Mouse (Mus musculus) embryonic facial prominence, embryonic 12.5 days (tissue): ENCODE measurements around the gene Acss2. TPM values are rescaled to one million over a fixed set of nuclear protein-coding genes. Genes with fewer than 3 reads are reported as not detected.

Source experiments
- ATAC-seq: fragments of 200-750 bp; cut with Nextera tagmentation; 2 replicates; pipeline ENCODE4 v1.8.0; 2017; ENCODE audit not compliant: insufficient number of reproducible peaks, insufficient read depth, low FRiP score, low TSS enrichment
- H3K27ac ChIP-seq: fragments of 300-500 bp; sonication (generic); 2 replicates; pipeline ENCODE4 v1.5.1; 2016; ENCODE audit warnings: mild to moderate bottlenecking
- H3K27me3 ChIP-seq: fragments of 300-500 bp; sonication (generic); 2 replicates; pipeline ENCODE4 v1.6.1; 2016; ENCODE audit warnings: mild to moderate bottlenecking, moderate library complexity
- H3K36me3 ChIP-seq: fragments of 300-500 bp; sonication (generic); 2 replicates; pipeline ENCODE4 v1.6.1; 2016; ENCODE audit warnings: mild to moderate bottlenecking
- H3K4me1 ChIP-seq: fragments of 300-500 bp; sonication (generic); 2 replicates; pipeline ENCODE4 v1.6.1; 2016
- H3K4me2 ChIP-seq: fragments of 300-500 bp; sonication (generic); replicated peaks from 2 replicates; pipeline ENCODE4 v1.6.1; 2016; ENCODE audit warnings: mild to moderate bottlenecking, moderate library complexity
- H3K4me3 ChIP-seq: fragments of 300-500 bp; sonication (generic); 2 replicates; pipeline ENCODE4 v1.5.1; 2016; ENCODE audit warnings: mild to moderate bottlenecking
- H3K9ac ChIP-seq: fragments of 300-500 bp; sonication (generic); 2 replicates; pipeline ENCODE4 v1.6.1; 2016; ENCODE audit warnings: mild to moderate bottlenecking, moderate library complexity
- H3K9me3 ChIP-seq: fragments of 300-500 bp; sonication (generic); 2 replicates; pipeline ENCODE4 v1.6.1; 2016; ENCODE audit warnings: mild to moderate bottlenecking, moderate library complexity
- WGBS: fragments of 180-500 bp; shearing (Covaris S2); methylation state at CpG from one replicate; pipeline ENCODE4 v1.1.7; 2016; 5-methylcytosine and 5-hydroxymethylcytosine counted together
- polyA plus RNA-seq: library from polyadenylated mRNA; unstranded; fragments of >200 nt; fragmentation: Nextera tagmentation; extraction: Ambion mirVana; gene quantifications from 2 replicates; pipeline ENCODE4 v1.2.1, GENCODE M21; 2016

Acss2 gene
- polyA plus RNA-seq, 1 experiment from 2014 or later = 15.5 TPM

DNA sequence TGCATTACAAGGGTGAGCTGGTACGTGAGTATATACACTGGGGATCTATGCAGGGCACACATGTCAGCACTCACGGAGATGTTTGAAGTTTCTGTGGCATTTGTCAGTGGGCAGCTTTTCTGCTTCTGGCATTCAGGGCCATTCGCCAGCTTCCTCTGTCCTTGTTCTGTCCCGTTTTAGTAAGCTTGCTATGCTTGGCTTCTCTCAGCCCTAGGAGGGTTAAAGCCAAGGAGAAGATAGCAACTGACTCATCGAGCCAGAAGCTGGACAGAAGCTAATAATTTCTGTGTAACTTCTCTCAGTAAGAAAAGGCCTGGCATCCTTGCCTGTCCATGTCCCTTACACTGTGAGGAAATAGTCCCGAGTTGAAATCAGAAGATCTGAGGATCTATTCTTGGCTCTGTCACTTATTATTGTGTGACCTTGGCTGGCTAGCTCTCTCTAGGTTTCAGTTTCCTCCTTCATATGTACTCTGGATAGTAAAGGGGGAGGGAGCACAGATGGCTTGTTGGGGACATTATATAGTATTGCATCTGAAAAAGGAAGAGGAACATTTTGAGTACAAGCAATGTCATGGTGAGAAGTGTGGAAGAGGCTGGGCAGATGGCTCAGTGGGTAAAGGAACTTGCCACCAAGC is 23.2 kb downstream of the Acss2 start:
- ATAC-seq = no peak
- Histone ChIP-seq H3K27me3 (no peaks in the 10 kb centered on the region), H3K4me3 (no peak overlapping the region), H3K36me3 (no peaks in the 10 kb centered on the region), H3K9ac (no peak overlapping the region), H3K4me1 (no peaks in the 10 kb centered on the region), H3K9me3 (no peaks in the 10 kb centered on the region), H3K4me2 (no peak overlapping the region), H3K27ac (no peak overlapping the region)
- 64% methylated on average over 6 of the region's 6 CpGs for WGBS

DNA sequence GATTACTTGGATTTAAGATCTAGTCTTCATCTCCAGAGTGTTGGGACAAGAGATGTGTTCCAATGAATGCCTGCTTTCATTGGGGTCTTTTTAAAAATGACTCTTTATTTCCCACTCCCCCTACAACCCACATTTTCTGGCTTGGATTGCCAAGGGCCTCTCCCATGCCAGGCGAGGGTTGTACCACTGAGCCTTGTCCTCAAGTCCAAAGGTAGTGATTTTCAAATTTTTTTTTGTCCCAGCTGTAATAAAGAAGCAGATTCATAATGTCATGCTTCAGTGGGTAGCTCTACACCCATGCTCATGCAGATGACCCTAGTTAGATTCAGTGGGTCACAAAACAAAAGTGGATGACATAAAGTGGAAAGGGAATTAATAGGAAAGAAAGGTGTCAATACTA is 29.2 kb downstream of the Acss2 start:
- 73% methylated on average over 1 of the region's 1 CpGs for WGBS
- Histone ChIP-seq H3K27me3 (no peaks in the 10 kb centered on the region), H3K4me3 (no peak overlapping the region), H3K9ac (no peak overlapping the region), H3K9me3 (no peaks in the 10 kb centered on the region), H3K4me1 (no peaks in the 10 kb centered on the region), H3K27ac (no peak overlapping the region), H3K4me2 (no peak overlapping the region), H3K36me3 (no peaks in the 10 kb centered on the region)
- ATAC-seq = no peak

DNA sequence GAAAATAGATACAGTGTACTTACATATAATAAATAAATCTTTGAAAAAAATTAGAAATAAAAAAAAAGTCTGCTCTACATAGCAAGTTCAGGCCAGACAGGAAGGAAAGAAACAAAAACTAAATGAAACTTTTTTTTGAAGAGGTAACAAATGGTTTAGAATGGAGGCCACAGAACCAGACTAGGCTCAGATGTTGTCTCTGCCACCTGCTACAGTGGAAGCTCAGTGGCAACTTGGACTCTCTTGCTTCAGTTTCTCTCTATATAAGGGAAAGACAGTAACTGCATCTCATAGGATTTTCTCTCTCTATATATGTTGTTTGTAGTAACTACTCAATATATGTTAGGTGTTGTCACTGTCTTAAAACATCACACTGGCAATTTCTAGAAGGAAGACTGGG is 34.6 kb downstream of the Acss2 start:
- H3K4me3 ChIP-seq = no peak overlapping the region
- H3K4me2 ChIP-seq = no peak overlapping the region
- H3K9ac ChIP-seq = no peak overlapping the region

DNA sequence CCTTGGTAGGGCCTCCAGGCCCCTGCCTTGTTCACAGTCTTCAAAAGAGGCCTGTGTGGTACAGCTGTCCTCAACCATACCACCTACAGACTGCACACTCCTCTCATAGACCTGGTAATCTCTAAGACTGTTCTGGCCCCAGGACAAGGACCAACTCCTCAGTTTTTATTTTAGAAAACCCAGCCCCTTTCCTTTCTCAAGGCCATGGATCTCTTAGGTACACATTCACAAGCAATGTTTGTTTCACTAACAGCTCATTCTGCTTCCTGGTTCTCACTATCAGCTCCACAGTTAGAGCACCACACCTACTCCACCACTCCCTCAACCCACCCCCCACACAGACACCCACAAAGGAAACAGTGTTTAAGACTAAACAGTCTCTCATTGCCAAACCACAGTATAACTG is 35.2 kb downstream of the Acss2 start:
- H3K4me1 ChIP-seq = no peaks in the 10 kb centered on the region
- H3K4me3 ChIP-seq = no peak overlapping the region
- no peak overlapping the region for H3K9ac ChIP-seq
- no peak overlapping the region for H3K27ac ChIP-seq
- no peak for ATAC-seq
- no peak overlapping the region for H3K4me2 ChIP-seq
- no peaks in the 10 kb centered on the region for H3K36me3 ChIP-seq
- no peaks in the 10 kb centered on the region; the same call in 1 of the 2 replicates for H3K27me3 ChIP-seq
- H3K9me3 ChIP-seq = no peaks in the 10 kb centered on the region

More for the DNA sequence above, 34.6 kb downstream of the Acss2 start:
- no peak for ATAC-seq
- H3K36me3 ChIP-seq = no peaks in the 10 kb centered on the region
- no peaks in the 10 kb centered on the region; the same call in 1 of the 2 replicates for H3K27me3 ChIP-seq
- no peak overlapping the region for H3K27ac ChIP-seq
- no peaks in the 10 kb centered on the region for H3K9me3 ChIP-seq
- H3K4me1 ChIP-seq = no peaks in the 10 kb centered on the region

DNA sequence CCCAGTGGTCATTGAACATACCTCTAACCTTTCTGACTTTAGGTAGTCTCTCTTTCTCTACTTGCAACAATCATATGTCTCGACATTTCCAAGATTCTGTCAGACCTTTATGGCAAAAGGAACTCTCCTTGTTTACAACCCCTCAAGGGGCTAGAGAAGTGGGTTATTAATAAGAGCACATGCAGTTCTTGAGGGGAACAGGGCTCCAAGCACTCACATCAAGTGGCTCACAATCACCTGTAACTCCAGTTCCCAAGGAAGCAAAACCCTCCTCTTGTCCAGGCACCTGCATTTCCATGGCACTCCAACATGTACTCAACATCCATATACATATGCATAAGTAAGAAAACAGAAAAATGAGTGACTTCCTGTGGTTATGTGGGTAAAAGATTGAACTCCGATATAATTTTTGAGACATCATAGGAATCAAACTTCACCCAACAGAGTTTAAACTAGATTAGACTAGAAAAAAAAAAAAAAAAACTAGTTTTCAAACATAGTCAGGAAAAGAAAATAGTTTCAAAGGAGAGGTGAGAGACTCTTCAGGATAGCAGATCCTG is 36.8 kb downstream of the Acss2 start:
- Histone ChIP-seq H3K36me3 (no peaks in the 10 kb centered on the region), H3K4me3 (no peak overlapping the region), H3K4me1 (no peaks in the 10 kb centered on the region), H3K4me2 (no peak overlapping the region), H3K27ac (no peak overlapping the region), H3K27me3 (no peaks in the 10 kb centered on the region; the same call in 1 of the 2 replicates), H3K9me3 (no peaks in the 10 kb centered on the region), H3K9ac (no peak overlapping the region)
- WGBS = 87% methylated on average over 2 of the region's 2 CpGs
- no peak for ATAC-seq

DNA sequence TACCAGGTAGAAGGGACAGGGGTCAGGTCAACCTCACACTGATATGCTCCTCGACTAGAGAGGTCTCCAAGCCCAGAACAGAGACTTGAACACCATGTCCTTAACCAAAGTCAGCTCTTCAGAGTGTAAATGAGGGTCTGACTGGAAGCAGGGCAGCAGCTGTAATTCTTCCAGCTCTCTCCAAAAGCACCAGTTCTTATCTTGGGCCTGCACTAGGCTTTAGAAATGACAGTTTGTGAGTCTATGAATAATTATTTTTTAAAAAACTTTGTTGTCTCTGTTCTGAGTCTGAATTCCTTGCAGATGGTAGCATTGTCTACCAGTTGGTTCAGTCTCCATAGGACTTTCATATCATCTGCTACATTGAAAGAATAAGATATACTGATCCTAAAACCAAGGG is 44.5 kb downstream of the Acss2 start:
- ATAC-seq = no peak
- WGBS = 49% methylated on average over 1 of the region's 1 CpGs

DNA sequence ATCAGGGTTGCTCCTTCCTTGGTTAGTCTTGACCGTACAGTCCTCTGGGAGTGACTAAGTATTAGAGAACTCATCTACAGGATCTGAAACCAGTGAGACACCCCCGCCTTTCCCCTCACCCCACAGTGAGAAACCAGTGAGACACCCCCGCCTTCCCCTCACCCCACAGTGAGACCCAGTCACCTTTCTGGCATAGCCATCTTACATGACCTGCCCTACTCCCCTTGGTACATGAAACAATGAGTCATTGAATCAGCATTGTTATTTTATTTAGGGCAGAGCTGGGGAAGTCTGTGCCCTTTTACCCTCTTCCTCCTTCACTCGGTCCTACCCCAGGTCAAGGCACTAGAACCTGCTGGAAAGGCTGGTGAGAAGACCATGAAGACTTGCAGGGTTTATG is 45.2 kb downstream of the Acss2 start:
- no peak for ATAC-seq
- Histone ChIP-seq H3K9ac (no peak overlapping the region), H3K27me3 (no peaks in the 10 kb centered on the region), H3K4me2 (no peak overlapping the region), H3K4me3 (no peak overlapping the region), H3K4me1 (no peaks in the 10 kb centered on the region), H3K36me3 (peaks cover 9% of the 10 kb centered on the region; the same call in 1 of the 2 replicates), H3K9me3 (no peaks in the 10 kb centered on the region), H3K27ac (no peak overlapping the region)
- 73% methylated on average over 4 of the region's 4 CpGs for WGBS

More for the DNA sequence above, 44.5 kb downstream of the Acss2 start:
- Histone ChIP-seq H3K36me3 (peaks cover 5% of the 10 kb centered on the region; the same call in 1 of the 2 replicates), H3K27ac (no peak overlapping the region), H3K4me1 (no peaks in the 10 kb centered on the region), H3K4me2 (no peak overlapping the region), H3K4me3 (no peak overlapping the region), H3K27me3 (no peaks in the 10 kb centered on the region), H3K9ac (no peak overlapping the region), H3K9me3 (no peaks in the 10 kb centered on the region)

DNA sequence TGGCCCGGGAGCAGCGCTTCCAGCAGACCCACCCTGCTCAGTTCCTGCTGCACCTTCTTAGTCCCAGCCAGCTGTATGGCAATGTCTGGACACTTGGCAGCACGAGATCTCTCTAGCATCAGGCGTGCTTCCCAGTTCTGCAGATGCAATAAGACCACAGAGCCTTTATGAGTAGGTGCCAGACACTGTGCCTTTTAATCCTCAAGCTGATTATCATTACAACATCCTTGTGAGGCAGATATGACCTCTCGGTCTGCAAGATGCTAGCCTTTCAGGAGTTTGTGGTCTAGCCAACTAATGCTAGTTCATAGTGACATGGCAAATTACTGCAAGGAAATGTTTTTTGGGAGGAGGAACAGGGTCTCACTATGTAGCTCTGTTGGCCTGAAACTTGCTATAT is 50.0 kb downstream of the Acss2 start:
- ATAC-seq = no peak
- no peaks in the 10 kb centered on the region for H3K9me3 ChIP-seq
- WGBS = 88% methylated on average over 5 of the region's 5 CpGs

DNA sequence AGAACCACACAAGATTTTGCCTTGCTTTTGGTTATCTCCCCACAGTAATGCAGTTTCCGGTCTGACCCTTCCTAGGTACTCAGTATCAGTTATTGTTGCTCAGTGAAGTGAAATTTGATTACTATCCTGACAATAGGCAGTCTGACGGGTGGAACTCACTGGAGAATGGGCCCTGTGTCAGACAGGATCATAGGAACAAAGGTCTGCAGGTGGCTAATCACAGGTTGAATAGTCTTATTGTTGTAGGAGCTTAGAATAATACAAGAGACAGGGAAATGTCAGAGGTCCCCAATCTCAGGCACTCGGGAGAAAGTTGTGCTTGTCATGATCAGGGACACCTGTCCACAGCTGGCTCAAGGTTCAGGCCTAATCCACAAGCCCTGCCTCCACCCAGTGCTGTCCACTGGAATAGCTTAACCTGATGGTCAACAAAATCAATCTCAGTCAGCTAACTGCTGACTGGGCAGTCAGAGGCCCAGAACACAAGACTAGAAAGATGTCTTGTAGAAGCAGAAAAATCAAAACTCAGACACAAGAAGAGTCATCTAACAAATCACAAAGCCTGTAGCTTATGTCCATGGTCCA is 51.6 kb downstream of the Acss2 start:
- no peak overlapping the region for H3K9ac ChIP-seq
- peaks cover 4% of the 10 kb centered on the region; the same call in 1 of the 2 replicates for H3K36me3 ChIP-seq
- H3K27ac ChIP-seq = no peak overlapping the region
- no peak overlapping the region for H3K4me2 ChIP-seq
- ATAC-seq = no peak
- H3K4me1 ChIP-seq = no peaks in the 10 kb centered on the region
- 37% methylated on average over 3 of the region's 3 CpGs for WGBS
- no peaks in the 10 kb centered on the region for H3K9me3 ChIP-seq
- no peak overlapping the region for H3K4me3 ChIP-seq
- H3K27me3 ChIP-seq = no peaks in the 10 kb centered on the region

More for the DNA sequence above, 50.0 kb downstream of the Acss2 start:
- Histone ChIP-seq H3K4me2 (no peak overlapping the region), H3K9ac (no peak overlapping the region), H3K27ac (no peak overlapping the region), H3K27me3 (no peaks in the 10 kb centered on the region), H3K4me1 (no peaks in the 10 kb centered on the region), H3K36me3 (peaks cover 4% of the 10 kb centered on the region; the same call in 1 of the 2 replicates), H3K4me3 (no peak overlapping the region)

DNA sequence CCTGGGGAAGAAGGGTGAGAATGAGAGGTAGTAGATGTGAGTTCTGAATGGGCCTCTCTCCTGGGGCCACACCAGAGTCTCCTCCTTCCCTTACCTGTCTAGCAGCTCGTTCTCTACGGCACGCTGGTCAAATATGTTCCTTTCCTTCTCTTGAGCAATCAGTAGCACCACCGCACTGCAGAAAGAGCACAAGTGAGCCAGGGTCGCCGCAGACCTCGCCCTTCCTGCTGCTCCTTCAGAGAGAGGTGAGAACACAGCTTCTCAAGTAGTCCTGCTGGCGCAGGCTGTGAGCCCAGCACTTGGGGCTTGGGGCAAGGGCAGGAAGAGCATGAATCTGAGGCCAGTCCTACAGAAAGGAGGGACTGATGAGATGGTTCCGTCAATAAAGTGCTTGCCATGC is 55.3 kb downstream of the Acss2 start:
- Histone ChIP-seq H3K9ac (no peak overlapping the region), H3K36me3 (no peaks in the 10 kb centered on the region), H3K9me3 (no peaks in the 10 kb centered on the region), H3K27ac (no peak overlapping the region), H3K4me2 (no peak overlapping the region), H3K4me1 (no peaks in the 10 kb centered on the region), H3K27me3 (no peaks in the 10 kb centered on the region), H3K4me3 (no peak overlapping the region)
- WGBS = 90% methylated on average over 9 of the region's 9 CpGs
- ATAC-seq = no peak

DNA sequence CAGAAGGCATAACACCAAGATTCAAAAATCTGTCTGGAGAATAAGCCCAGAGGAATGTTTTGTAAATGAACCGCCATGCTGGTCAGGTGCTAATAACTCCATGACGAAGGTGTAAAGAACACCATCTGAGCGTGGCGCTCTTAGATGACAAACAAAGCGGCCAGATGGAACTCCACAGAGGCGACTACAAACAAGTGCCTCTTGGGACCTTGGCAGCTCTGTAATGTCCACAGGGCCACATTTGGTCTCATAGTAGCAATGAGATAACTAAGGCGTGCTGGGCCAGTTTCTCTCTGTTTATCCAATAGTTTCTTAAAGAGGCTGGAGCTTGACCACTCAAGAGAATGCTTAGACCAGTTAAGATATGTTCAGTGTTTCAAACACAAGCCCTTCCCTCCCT is 56.2 kb downstream of the Acss2 start:
- Histone ChIP-seq H3K27ac (no peak overlapping the region), H3K4me1 (no peaks in the 10 kb centered on the region), H3K4me3 (no peak overlapping the region), H3K9me3 (no peaks in the 10 kb centered on the region), H3K4me2 (no peak overlapping the region), H3K36me3 (no peaks in the 10 kb centered on the region), H3K27me3 (no peaks in the 10 kb centered on the region), H3K9ac (no peak overlapping the region)
- WGBS = 89% methylated on average over 7 of the region's 7 CpGs
- no peak for ATAC-seq

DNA sequence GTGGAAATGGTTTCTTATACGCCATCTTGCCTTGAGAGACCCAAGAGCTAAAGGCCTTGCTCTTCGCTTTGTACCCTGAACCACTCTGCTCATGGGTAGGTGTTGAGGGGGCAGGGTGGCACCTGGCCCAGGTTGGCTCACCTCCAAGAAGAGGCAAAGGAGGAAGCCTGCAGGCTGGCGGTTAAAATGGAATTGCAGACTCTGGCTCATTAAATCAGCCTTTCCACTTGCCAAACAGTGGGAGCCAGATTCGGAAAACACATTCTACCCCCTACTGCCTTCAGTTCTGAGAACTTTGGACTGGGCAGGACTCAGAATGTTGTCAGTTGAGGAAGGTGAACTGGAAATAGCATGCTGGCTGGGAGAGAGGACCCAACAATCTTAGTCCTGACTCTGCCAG is 57.0 kb downstream of the Acss2 start:
- H3K27me3 ChIP-seq = no peaks in the 10 kb centered on the region
- no peak for ATAC-seq
- no peak overlapping the region for H3K4me2 ChIP-seq
- H3K27ac ChIP-seq = no peak overlapping the region
- H3K9ac ChIP-seq = no peak overlapping the region
- H3K36me3 ChIP-seq = no peaks in the 10 kb centered on the region
- WGBS = 90% methylated on average over 4 of the region's 4 CpGs
- no peaks in the 10 kb centered on the region for H3K4me1 ChIP-seq
- H3K4me3 ChIP-seq = no peak overlapping the region
- H3K9me3 ChIP-seq = no peaks in the 10 kb centered on the region
